Mouse (Mus musculus) thymus, adult 2 months (tissue): ENCODE measurements around the gene 2210011C24Rik. TPM values are rescaled to one million over a fixed set of nuclear protein-coding genes. Genes with fewer than 3 reads are reported as not detected.

ENCODE experiments used
- DNase-seq: peaks from one replicate; pipeline ENCODE4 v3.0.0; 2021
- H3K27ac ChIP-seq: fragments of 200-500 bp; 2 replicates; pipeline ENCODE4 v1.5.1; 2012; ENCODE audit warnings: low read length, control low read depth; ENCODE audit not compliant: control insufficient read depth, insufficient read depth
- H3K27me3 ChIP-seq: fragments of 200-500 bp; 2 replicates; pipeline ENCODE4 v1.6.1; 2012; ENCODE audit warnings: mild to moderate bottlenecking, low read length, moderate library complexity, mixed read lengths; ENCODE audit not compliant: control insufficient read depth, insufficient read depth
- H3K36me3 ChIP-seq: fragments of 200-500 bp; 2 replicates; pipeline ENCODE4 v1.6.1; 2012; ENCODE audit warnings: mild to moderate bottlenecking, low read length, moderate library complexity; ENCODE audit not compliant: control insufficient read depth, insufficient read depth
- H3K4me1 ChIP-seq: fragments of 200-500 bp; replicated peaks from 2 replicates; pipeline ENCODE4 v1.6.1; 2012; ENCODE audit warnings: low read length; ENCODE audit not compliant: control insufficient read depth, insufficient read depth
- H3K4me3 ChIP-seq: fragments of 200-500 bp; 2 replicates; pipeline ENCODE4 v1.5.1; 2012; ENCODE audit warnings: mild to moderate bottlenecking, low read length, control low read depth, moderate library complexity; ENCODE audit not compliant: control insufficient read depth, insufficient read depth
- CTCF ChIP-seq: fragments of 200-500 bp; IDR thresholded peaks from 2 replicates; pipeline ENCODE4 v1.5.1; 2012; ENCODE audit warnings: mild to moderate bottlenecking, control low read depth, low read length, moderate library complexity, borderline replicate concordance; ENCODE audit not compliant: control insufficient read depth, poor library complexity, insufficient read depth; ENCODE audit errors: extremely low read depth
- POLR2A ChIP-seq: fragments of 200-500 bp; IDR thresholded peaks from 2 replicates; pipeline ENCODE4 v1.6.1; 2012; ENCODE audit warnings: mild to moderate bottlenecking, low read length, control low read depth, moderate library complexity; ENCODE audit not compliant: control insufficient read depth, poor library complexity, insufficient read depth; ENCODE audit errors: extremely low read depth
- WGBS: fragments of 180-500 bp; shearing (Covaris S2); methylation state at CpG from one replicate; pipeline ENCODE4 v1.1.7; 2018; 5-methylcytosine and 5-hydroxymethylcytosine counted together
- polyA plus RNA-seq: library from polyadenylated mRNA; depleted of rRNA; stranded (reverse); fragments of >200 nt; gene quantifications from 2 replicates; pipeline ENCODE4 v1.2.3, GENCODE M21; 2012

2210011C24Rik gene
- polyA plus RNA-seq, 1 experiment: 0.43 TPM

- 94% methylated on average over 3 of the region's 3 CpGs for WGBS
- Histone ChIP-seq H3K4me3 (no peak overlapping the region), H3K27me3 (no peaks in the 10 kb centered on the region), H3K27ac (no peak overlapping the region), H3K36me3 (no peaks in the 10 kb centered on the region), H3K4me1 (peaks cover 14% of the 10 kb centered on the region)
- TF ChIP-seq POLR2A (no peak), CTCF (no peak)
- no peak for DNase-seq
Observed at GRCm38 (mm10) chr8:84046505-84046904, 34.5 kb upstream of the 2210011C24Rik start.

- peaks cover 21% of the 10 kb centered on the region for H3K4me1 ChIP-seq
- DNase-seq: no peak
- H3K4me3 ChIP-seq: no peak within 1 kb of the TSS
- no peak for TF ChIP-seq POLR2A
- no peak for TF ChIP-seq CTCF
- H3K36me3 ChIP-seq: no peaks in the 10 kb centered on the region
- H3K27me3 ChIP-seq: no peaks in the 10 kb centered on the region
- WGBS: 92% methylated on average over 9 of the region's 9 CpGs
- H3K27ac ChIP-seq: no peak within 1 kb of the TSS
Observed at GRCm38 (mm10) chr8:84044900-84045299, 32.9 kb upstream of the 2210011C24Rik start, which contains the start of gene Rln3. TSS of gene Rln3 (minus strand) at chr8:84045000.

DNA sequence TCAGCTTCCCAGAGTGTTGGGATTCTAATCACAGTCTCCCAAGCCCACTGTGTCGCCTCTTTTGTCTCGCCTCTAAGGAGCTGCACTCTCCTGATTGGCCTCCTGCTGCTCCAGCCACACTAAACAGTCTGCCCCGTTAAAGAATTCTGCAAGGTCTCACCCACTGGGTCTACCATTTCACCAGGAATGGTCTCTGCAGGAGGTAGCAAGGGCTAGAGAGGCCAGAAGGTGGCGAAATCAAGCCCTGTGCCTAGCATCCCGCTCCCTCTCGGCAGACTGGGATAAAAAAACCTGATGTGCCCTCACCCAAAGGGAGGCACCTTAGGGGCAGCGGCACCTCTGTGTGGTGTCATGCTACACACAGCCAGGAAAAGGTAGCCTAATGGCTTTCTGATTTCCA lies 32.1 kb upstream of the 2210011C24Rik start:
- no peak overlapping the region for H3K4me3 ChIP-seq
- TF ChIP-seq POLR2A: no peak
- TF ChIP-seq CTCF: no peak
- no peaks in the 10 kb centered on the region for H3K36me3 ChIP-seq
- H3K27ac ChIP-seq: no peak overlapping the region
- H3K27me3 ChIP-seq: no peaks in the 10 kb centered on the region
- 92% methylated on average over 7 of the region's 7 CpGs for WGBS
- DNase-seq: no peak
- H3K4me1 ChIP-seq: peaks cover 25% of the 10 kb centered on the region

GRCm38 (mm10) chr8:84042948-84043342 lies 31.0 kb upstream of the 2210011C24Rik start:
- no peak for DNase-seq
- H3K4me1 ChIP-seq: peaks cover 25% of the 10 kb centered on the region
- no peak for TF ChIP-seq CTCF
- TF ChIP-seq POLR2A: no peak
- peak overlapping the region; percentile 75 for H3K4me3 ChIP-seq
- H3K27ac ChIP-seq: peak overlapping the region; percentile 40
- H3K36me3 ChIP-seq: peaks cover 8% of the 10 kb centered on the region
- 64% methylated on average over 12 of the region's 12 CpGs for whole genome bisulfite sequencing
- no peaks in the 10 kb centered on the region for H3K27me3 ChIP-seq

- Histone ChIP-seq H3K27me3 (no peaks in the 10 kb centered on the region), H3K27ac (peak within 1 kb of the TSS; percentile 40), H3K4me3 (peak within 1 kb of the TSS; percentile 75), H3K4me1 (peaks cover 25% of the 10 kb centered on the region), H3K36me3 (peaks cover 12% of the 10 kb centered on the region)
- peak; percentile 81 for DNase-seq
- WGBS: under 1% methylated on average over 40 of the region's 40 CpGs
- peak; percentile 42; the same call in 1 of the 2 replicates for TF ChIP-seq CTCF
- peak; percentile 38; the same call in 1 of the 2 replicates for TF ChIP-seq POLR2A
Observed at GRCm38 (mm10) chr8:84042066-84042947, 30.3 kb upstream of the 2210011C24Rik start, which contains the start of gene Il27ra. TSS of gene Il27ra (minus strand) at chr8:84042589.

DNA sequence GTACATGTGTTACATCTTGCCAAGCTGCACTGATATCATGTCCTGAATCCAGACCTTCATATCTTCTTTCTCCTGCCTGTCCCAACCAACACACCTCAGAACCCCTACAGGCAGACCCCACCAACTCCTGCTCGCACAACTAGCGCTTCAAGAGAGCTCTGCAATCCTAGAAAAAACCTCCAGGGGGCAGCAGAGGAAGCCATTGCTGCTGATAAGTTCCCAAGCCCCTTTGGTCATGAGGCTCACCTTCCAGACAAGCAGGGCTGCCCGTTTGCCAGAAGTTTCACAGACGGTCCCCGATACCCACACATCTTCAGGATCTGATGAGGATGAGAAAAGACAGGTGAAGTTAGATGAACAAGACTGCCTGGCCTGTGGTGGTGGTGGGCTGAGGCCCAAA lies 27.1 kb upstream of the 2210011C24Rik start:
- H3K4me3 ChIP-seq: no peak overlapping the region
- whole genome bisulfite sequencing: 27% methylated on average over 5 of the region's 5 CpGs
- peak; percentile 81 for DNase-seq
- H3K36me3 ChIP-seq: peaks cover 24% of the 10 kb centered on the region
- no peak overlapping the region for H3K27ac ChIP-seq
- peaks cover 25% of the 10 kb centered on the region for H3K4me1 ChIP-seq
- TF ChIP-seq CTCF (peak; percentile 67; the same call in 1 of the 2 replicates), POLR2A (0 out of 2 replicates have a peak, but pooled peaks have one; percentile 29)
- H3K27me3 ChIP-seq: no peaks in the 10 kb centered on the region

GRCm38 (mm10) chr8:84038015-84038414 lies 26.0 kb upstream of the 2210011C24Rik start:
- DNase-seq: no peak
- H3K36me3 ChIP-seq: peaks cover 34% of the 10 kb centered on the region
- WGBS: 96% methylated on average over 5 of the region's 5 CpGs

More at GRCm38 (mm10) chr8:84038015-84038414, 26.0 kb upstream of the 2210011C24Rik start:
- peaks cover 22% of the 10 kb centered on the region for H3K4me1 ChIP-seq
- no peaks in the 10 kb centered on the region for H3K27me3 ChIP-seq
- H3K27ac ChIP-seq: no peak overlapping the region
- no peak overlapping the region for H3K4me3 ChIP-seq
- TF ChIP-seq POLR2A (no peak), CTCF (no peak)
